8 mouse cellular contexts compared by ENCODE assay signal in genomic region chr11:59707931-59708611, GRCm38 (mm10). TPM values are rescaled to one million over a fixed set of nuclear protein-coding genes. Genes with fewer than 3 reads are reported as not detected.
A peak's percentile ranks its signal among the peaks of the same experiment; 100 is the strongest.
DNase-seq lines count a peak whose midpoint lies in the region; ATAC-seq and TF ChIP-seq lines count a peak whose summit lies in the region.

No protein-coding gene starts in this region.

- no peaks in the 10 kb centered on the region for H3K27me3 ChIP-seq in megakaryocyte, embryonic 14.5 days (replicated peaks)
- H3K27me3 ChIP-seq in heart, embryonic 13.5 days (replicated peaks): no peaks in the 10 kb centered on the region
- H3K27me3 ChIP-seq in kidney, postnatal 0 days (ENCODE audit: insufficient read depth, low read length): no peaks in the 10 kb centered on the region
- no peaks in the 10 kb centered on the region for H3K27me3 ChIP-seq in limb, embryonic 15.5 days

- H3K27ac ChIP-seq in heart, embryonic 13.5 days (replicated peaks): peak overlapping the region; percentile 96
- peak overlapping the region; percentile 85 for H3K27ac ChIP-seq in kidney, postnatal 0 days
- H3K27ac ChIP-seq in limb, embryonic 15.5 days: peak overlapping the region; percentile 80

- peak; percentile 82 for DNase-seq in fibroblast of lung, adult 2 months (ENCODE audit: low read depth)
- peak; percentile 91 for DNase-seq in kidney, postnatal 0 days (ENCODE audit: low spot score)
- DNase-seq in neural tube, embryonic 10.5 days (ENCODE audit: extremely low spot score, low spot score): peak; percentile 14
- DNase-seq in testis, postnatal 14 days (ENCODE audit: low spot score): peak; percentile 68

- H3K4me1 ChIP-seq in megakaryocyte, embryonic 14.5 days: peaks cover 55% of the 10 kb centered on the region
- H3K4me1 ChIP-seq in heart, embryonic 13.5 days: peaks cover 68% of the 10 kb centered on the region
- H3K4me1 ChIP-seq in kidney, postnatal 0 days (replicated peaks; ENCODE audit: insufficient read depth, low read length): peaks cover 32% of the 10 kb centered on the region
- peaks cover 17% of the 10 kb centered on the region for H3K4me1 ChIP-seq in limb, embryonic 15.5 days

- H3K4me3 ChIP-seq in megakaryocyte, embryonic 14.5 days (replicated peaks): peak overlapping the region; percentile 59
- peak overlapping the region; percentile 6 for H3K4me3 ChIP-seq in heart, embryonic 13.5 days
- no peak overlapping the region for H3K4me3 ChIP-seq in kidney, postnatal 0 days (replicated peaks; ENCODE audit: low read depth, low read length)
- no peak overlapping the region for H3K4me3 ChIP-seq in limb, embryonic 15.5 days

- H3K9me3 ChIP-seq in megakaryocyte, embryonic 14.5 days: no peaks in the 10 kb centered on the region
- H3K9me3 ChIP-seq in heart, embryonic 13.5 days: no peaks in the 10 kb centered on the region
- H3K9me3 ChIP-seq in kidney, postnatal 0 days (replicated peaks; ENCODE audit: low read length): no peaks in the 10 kb centered on the region
- H3K9me3 ChIP-seq in limb, embryonic 15.5 days: no peaks in the 10 kb centered on the region

- peak overlapping the region; percentile 78 for H3K9ac ChIP-seq in heart, embryonic 13.5 days
- no peak overlapping the region for H3K9ac ChIP-seq in kidney, postnatal 0 days (ENCODE audit: low read depth, low read length)
- no peak overlapping the region for H3K9ac ChIP-seq in limb, embryonic 15.5 days

- TF ChIP-seq CTCF in kidney, postnatal 0 days (IDR thresholded peaks at IDR 0.05; ENCODE audit: low read depth): no peak

- no peak for ATAC-seq in megakaryocyte, adult 5-6 weeks (ENCODE audit: poor library complexity, severe bottlenecking)
- no peak for ATAC-seq in heart, embryonic 13.5 days (ENCODE audit: extremely low read depth, insufficient number of reproducible peaks, low FRiP score, low TSS enrichment)
- ATAC-seq in kidney, postnatal 0 days (replicated peaks; ENCODE audit: low FRiP score, low read depth): peak; percentile 71
- peak; percentile 77 for ATAC-seq in limb, embryonic 15.5 days (ENCODE audit: insufficient number of reproducible peaks, low FRiP score, low TSS enrichment, low read depth)

- peak overlapping the region; percentile 55 for H3K4me2 ChIP-seq in heart, embryonic 13.5 days
- H3K4me2 ChIP-seq in kidney, postnatal 0 days (ENCODE audit: low read length): peak overlapping the region; percentile 23; the same call in 1 of the 2 replicates
- H3K4me2 ChIP-seq in limb, embryonic 15.5 days: no peak overlapping the region

- H3K36me3 ChIP-seq in megakaryocyte, embryonic 14.5 days (replicated peaks; ENCODE audit: low read length): peaks cover 43% of the 10 kb centered on the region
- no peaks in the 10 kb centered on the region; the same call in 1 of the 2 replicates for H3K36me3 ChIP-seq in heart, embryonic 13.5 days
- H3K36me3 ChIP-seq in kidney, postnatal 0 days (ENCODE audit: insufficient read depth, low read length): no peaks in the 10 kb centered on the region
- peaks cover 3% of the 10 kb centered on the region; the same call in 1 of the 2 replicates for H3K36me3 ChIP-seq in limb, embryonic 15.5 days

- 18% methylated on average over 11 of the region's 11 CpGs for WGBS in heart, embryonic 13.5 days
- WGBS in kidney, postnatal 0 days: 27% methylated on average over 11 of the region's 11 CpGs
- WGBS in limb, embryonic 15.5 days: 38% methylated on average over 11 of the region's 11 CpGs

RNA-seq across cellular contexts. Expression of gene Mprip, which starts 47.0 kb away (rescaled TPM):
- 18.0 and 37.2 TPM in 2 replicates for polyA plus RNA-seq in megakaryocyte, embryonic 14.5 days (2012; ENCODE audit: insufficient read depth, low replicate concordance)
- 23.7 and 26.2 TPM in 2 replicates for total RNA-seq in megakaryocyte, adult 5-6 weeks (2015)
- total RNA-seq in megakaryocyte, adult 5-6 weeks (2017): 58.6 and 61.8 TPM in 2 replicates
- 25.0 and 26.7 TPM in 2 replicates for polyA plus RNA-seq in heart, embryonic 13.5 days (2015; fragmentation: Nextera tagmentation; extraction: Ambion mirVana)
- polyA plus RNA-seq in kidney, postnatal 0 days (2015; fragmentation: Nextera tagmentation; extraction: Ambion mirVana): 67.4 and 76.8 TPM in 2 replicates
- 55.4 and 56.7 TPM in 2 replicates for polyA plus RNA-seq in limb, embryonic 15.5 days (2015; fragmentation: Nextera tagmentation; extraction: Ambion mirVana)

Comparison
In these comparisons a context has a peak if more than half of its experiments do, and no peak if none do; other contexts are left out.
1. H3K4me3 ChIP-seq: peak in megakaryocyte, embryonic 14.5 days (single experiment) and heart, embryonic 13.5 days (single experiment); none in kidney, postnatal 0 days (single experiment) and limb, embryonic 15.5 days (single experiment).
2. ATAC-seq: peak in kidney, postnatal 0 days (single experiment) and limb, embryonic 15.5 days (single experiment); none in megakaryocyte, adult 5-6 weeks (single experiment) and heart, embryonic 13.5 days (single experiment).
3. DNase-seq: peak in every context shown above with its lines; median percentile 91 in kidney, postnatal 0 days; 82 in fibroblast of lung, adult 2 months; 68 in testis, postnatal 14 days; 14 in neural tube, embryonic 10.5 days.
4. Peak in every context shown above with its lines, with median percentiles within 50 percentile points of each other: H3K27ac ChIP-seq.